Mouse (Mus musculus): ENCODE results near the gene Rlbp1. TPM values are rescaled to one million over a fixed set of nuclear protein-coding genes. Genes with fewer than 3 reads are reported as not detected.

The Rlbp1 gene
- total RNA-seq (2021), result not detected
- 0.38 and 0.56 TPM in 2 replicates for polyA plus RNA-seq (2012; rRNA removed)
- long read RNA-seq, partial matches to known transcripts, result 0 of 1 reads
- long read RNA-seq, other reads (novel, unspliced or antisense), result 1 of 1 reads

GRCm38 (mm10) chr7:79386422-79387133 is at the start of gene Rlbp1:
Gene Rlbp1 (minus strand): TSS chr7:79387048.
- no peak for DNase-seq

- DNase-seq, result no peak
Observed at GRCm38 (mm10) chr7:79428243-79428642, 41.4 kb upstream of the Rlbp1 start.

GRCm38 (mm10) chr7:79425804-79426203 is 39.0 kb upstream of the Rlbp1 start:
- no peak for DNase-seq

GRCm38 (mm10) chr7:79422876-79423275 is 36.0 kb upstream of the Rlbp1 start:
- DNase-seq, result no peak

GRCm38 (mm10) chr7:79419950-79420349 is 33.1 kb upstream of the Rlbp1 start:
- no peak for DNase-seq

GRCm38 (mm10) chr7:79414449-79415375 is 27.9 kb upstream of the Rlbp1 start:
- no peak for DNase-seq

- DNase-seq, result no peak
Observed at GRCm38 (mm10) chr7:79400296-79400695, 13.4 kb upstream of the Rlbp1 start.

GRCm38 (mm10) chr7:79398971-79399370 is 12.1 kb upstream of the Rlbp1 start:
- no peak for DNase-seq

- DNase-seq, result no peak
Observed at GRCm38 (mm10) chr7:79398426-79398825, 11.6 kb upstream of the Rlbp1 start.

GRCm38 (mm10) chr7:79397446-79397963 is 10.7 kb upstream of the Rlbp1 start:
- DNase-seq, result no peak

GRCm38 (mm10) chr7:79395186-79395585 is 8.3 kb upstream of the Rlbp1 start:
- no peak for DNase-seq

- DNase-seq, result no peak
Observed at GRCm38 (mm10) chr7:79394666-79395065, 7.8 kb upstream of the Rlbp1 start.

- no peak for DNase-seq
Observed at GRCm38 (mm10) chr7:79393924-79394323, 7.1 kb upstream of the Rlbp1 start.

GRCm38 (mm10) chr7:79392860-79393513 is 6.1 kb upstream of the Rlbp1 start:
- no peak for DNase-seq

GRCm38 (mm10) chr7:79391883-79392649 is 5.2 kb upstream of the Rlbp1 start, which contains the start of gene Fanci:
Gene Fanci (plus strand): TSS chr7:79391929.
- peak; percentile 93 for DNase-seq

- no peak for DNase-seq
Observed at GRCm38 (mm10) chr7:79391471-79391870, 4.6 kb upstream of the Rlbp1 start.

GRCm38 (mm10) chr7:79390141-79390708 is 3.4 kb upstream of the Rlbp1 start:
- no peak for DNase-seq

- no peak for DNase-seq
Observed at GRCm38 (mm10) chr7:79388671-79389206, 1.9 kb upstream of the Rlbp1 start.

- DNase-seq, result no peak
Observed at GRCm38 (mm10) chr7:79387991-79388390, 1.1 kb upstream of the Rlbp1 start.

GRCm38 (mm10) chr7:79387140-79387539 is 292 bp upstream of the Rlbp1 start:
- DNase-seq, result peak; percentile 59

Data from adrenal gland, adult 2 months (tissue).